Mouse (Mus musculus) layer of hippocampus, adult 9-11 months (tissue): ENCODE data around the gene Olfr1250.
"Not testable (repeated sequence)": the region's sequence is repeated elsewhere in the genome, so short reads cannot be mapped to it uniquely, and the experiment has no call there.

Experiments
- DNase-seq: peaks from one replicate; pipeline ENCODE4 v3.0.0; 2022

Olfr1250 gene

DNA sequence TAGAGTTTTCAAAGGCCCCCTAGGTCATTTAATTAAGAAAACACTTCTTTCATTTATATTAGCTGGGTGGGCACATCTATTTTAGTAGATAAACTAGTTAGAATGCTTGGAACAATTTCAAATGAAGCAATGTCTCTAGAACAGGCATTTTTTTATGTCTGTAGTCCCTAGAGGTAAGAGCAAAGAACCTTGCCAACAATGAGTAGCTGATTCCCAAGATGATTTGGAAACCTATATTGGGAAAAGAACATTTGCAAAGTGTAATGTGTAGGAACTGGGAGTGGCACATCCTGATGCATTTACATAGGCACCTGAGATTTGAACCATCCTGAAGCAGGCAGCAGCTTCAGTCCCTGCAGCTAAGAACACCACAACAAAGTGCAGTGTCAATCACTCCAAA, at the start of gene Olfr1250:
Gene Olfr1250 (minus strand): TSS at position 101 of the 400 bp plus-strand sequence.
- no peak for DNase-seq

DNA sequence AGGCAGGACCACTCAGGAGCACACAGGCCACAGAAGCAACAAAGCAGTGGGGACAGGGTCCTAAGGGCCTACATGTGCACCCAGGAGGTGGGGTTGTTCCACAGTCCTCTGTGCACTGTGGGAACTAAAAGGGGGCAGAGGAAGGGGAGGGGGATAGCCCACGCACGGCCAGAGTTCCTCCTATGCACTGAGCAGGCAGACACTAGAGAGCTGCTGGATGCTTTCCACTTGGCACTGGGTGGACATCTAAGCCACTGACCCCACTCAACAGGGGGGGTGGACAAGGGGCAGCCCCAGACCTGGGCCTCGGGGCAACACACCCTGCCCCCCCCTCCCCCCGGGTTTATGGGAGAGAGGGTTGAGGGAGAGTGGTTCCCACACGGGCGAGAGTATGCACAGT, 30.7 kb upstream of the Olfr1250 start:
- DNase-seq: no peak

DNA sequence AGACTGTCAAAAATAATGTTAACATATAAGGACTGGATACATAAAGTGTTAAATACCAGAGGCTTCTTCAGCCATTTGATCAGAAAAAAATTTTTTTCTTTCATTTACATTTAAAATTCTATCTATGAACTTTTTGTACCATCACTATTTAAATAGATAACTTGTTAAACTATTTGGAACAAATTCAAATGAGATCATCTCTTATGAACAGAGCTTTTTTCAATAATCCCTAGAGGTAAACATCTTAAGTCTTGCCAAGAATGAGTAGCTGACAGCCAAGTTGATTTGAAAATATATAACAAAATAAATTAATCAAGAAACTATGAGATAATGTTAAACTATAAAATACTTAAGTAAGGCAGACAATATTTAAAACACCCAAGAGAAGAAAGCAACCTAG, 10.6 kb upstream of the Olfr1250 start, which contains the start of gene Olfr1251:
Gene Olfr1251 (minus strand): TSS at position 101 of the 400 bp plus-strand sequence.
- no peak for DNase-seq

DNA sequence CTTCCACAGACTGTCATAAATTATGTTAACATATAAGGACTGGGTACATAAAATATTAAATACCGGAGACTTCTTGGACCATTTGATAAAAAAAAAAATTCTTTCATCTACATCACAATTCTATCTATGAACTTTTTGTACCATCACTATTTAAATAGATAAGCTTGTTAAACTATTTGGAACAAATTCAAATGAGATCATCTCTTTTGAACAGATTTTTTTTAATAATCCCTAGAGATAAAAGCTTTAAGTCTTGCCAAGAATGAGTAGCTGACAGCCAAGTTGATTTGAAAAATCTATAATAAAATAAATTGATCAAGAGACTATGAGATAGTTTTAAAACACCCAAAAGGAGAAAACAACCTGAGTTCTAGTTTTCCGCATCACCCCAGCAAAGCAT, 26.4 kb downstream of the Olfr1250 start, which contains the start of gene Olfr1249:
Gene Olfr1249 (minus strand): TSS at position 101 of the 400 bp plus-strand sequence.
- DNase-seq: no peak

DNA sequence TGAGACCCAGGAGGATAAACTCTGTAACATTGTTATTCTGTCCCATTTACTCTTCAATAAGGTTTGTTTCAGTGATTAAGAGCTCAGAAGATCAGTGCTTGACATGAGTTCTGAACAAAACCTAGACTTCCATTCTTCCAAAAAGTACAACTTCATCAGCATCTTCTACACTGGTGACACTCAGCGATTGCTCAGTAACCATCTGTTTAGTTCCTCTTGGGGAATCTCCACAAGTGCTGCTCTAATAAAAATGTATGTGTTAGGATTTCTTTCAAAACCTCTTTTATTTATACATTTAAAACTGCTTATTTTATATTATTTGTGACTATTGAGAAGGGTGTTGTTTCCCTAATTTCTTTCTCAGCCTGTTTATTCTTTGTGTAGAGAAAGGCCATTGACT, 43.1 kb downstream of the Olfr1250 start, which contains the start of gene Olfr1248:
Gene Olfr1248 (minus strand): TSS at position 101 of the 400 bp plus-strand sequence.
- not testable (repeated sequence) for DNase-seq

DNA sequence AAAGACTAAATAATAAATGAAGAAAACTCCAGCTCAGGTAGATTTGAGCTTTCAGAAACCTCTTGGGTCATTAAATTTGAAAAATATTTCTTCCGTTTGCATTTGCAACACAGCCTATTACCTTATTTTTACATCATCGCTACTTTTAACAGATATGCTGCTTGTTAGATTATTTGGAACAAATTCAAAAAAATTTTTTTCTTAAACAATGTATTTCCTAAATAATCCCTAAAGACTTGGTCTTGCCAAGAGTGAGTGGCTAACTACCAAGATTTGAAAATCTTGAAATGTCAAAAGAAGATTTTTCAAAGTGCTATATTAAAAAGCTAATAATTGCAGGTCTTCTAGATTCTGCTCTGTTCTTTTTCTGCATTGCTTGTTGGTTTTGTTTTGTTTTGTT, 47.2 kb downstream of the Olfr1250 start, which contains the start of gene Olfr1247:
Gene Olfr1247 (minus strand): TSS at position 101 of the 400 bp plus-strand sequence.
- no peak for DNase-seq
